Mouse (Mus musculus) lung, postnatal 36 days (tissue): Measurements from ENCODE around the gene Akain1.

Source experiments
- DNase-seq: peaks from one replicate; pipeline ENCODE4 v3.0.0; 2022; ENCODE audit warnings: mixed read lengths

The Akain1 gene

DNA sequence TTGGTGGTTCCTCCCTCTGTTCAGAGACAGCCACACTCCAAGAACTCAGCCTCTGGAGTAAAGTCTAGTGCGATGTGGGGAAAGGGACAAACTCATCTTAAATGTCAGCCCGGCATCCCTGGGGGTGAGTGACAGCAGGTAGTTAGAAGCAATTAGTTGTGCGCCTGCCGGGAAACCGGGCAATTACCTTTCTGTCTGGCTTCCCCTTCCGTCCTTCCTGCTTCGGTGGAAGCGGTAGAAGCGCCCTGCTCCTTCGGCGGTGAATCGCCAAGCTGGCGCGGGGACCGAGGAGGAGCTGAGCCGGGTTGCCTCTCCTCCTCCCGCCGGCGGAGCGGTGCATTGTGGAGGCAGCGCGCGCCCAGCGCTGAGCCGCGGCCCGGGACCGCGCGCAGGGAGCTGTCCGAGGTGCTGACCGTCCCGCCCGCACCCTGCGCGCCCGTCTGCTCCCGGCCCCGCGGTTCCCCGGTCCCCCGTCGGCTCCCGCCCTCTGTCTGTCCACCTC, at the start of gene Akain1:
Gene Akain1, plus strand, starts transcription at position 337 of the 502 bp plus-strand sequence.
- peak; percentile 46 for DNase-seq

DNA sequence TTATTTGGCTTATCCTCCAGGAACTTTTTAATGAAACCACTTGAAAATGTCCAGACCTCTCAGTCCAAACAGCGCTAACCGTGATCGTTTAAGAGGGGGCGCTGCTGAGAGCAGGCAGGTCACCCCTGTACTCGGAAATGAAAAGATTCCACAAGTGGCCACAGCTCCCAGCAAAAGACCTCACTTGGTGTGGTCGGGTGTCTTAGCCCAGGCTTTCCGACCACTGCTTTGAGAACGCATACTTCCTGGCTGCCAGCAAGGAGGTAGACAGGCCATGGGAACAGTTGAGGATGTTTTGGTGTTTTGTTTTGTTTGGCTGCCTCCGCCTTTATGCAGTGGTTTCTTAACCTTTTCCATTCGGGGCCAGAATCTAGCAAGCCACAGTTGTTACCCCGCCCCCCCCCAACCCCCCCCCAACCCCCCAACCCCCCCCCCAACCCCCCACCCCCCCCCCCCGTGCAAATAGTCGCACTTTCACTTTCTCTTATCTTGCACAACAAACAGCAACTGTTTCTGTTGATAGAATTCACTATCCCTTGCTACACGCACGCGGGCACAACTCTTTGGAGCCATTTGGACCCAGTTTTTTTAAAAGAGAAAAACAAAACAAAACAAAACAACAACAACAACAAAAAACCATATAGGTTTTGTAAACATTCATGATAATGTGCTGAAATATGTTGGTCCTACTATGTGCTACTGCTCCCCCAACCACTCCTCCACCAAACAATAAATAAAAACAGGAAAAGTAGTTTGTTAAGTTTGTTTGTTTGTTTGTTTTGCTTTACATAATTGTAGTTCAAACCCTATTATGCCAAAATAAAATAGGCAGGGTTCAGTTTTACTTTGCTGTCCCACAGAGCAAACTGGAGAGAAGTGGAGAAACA, 42.7 kb upstream of the Akain1 start:
- peak; percentile 82 for DNase-seq

DNA sequence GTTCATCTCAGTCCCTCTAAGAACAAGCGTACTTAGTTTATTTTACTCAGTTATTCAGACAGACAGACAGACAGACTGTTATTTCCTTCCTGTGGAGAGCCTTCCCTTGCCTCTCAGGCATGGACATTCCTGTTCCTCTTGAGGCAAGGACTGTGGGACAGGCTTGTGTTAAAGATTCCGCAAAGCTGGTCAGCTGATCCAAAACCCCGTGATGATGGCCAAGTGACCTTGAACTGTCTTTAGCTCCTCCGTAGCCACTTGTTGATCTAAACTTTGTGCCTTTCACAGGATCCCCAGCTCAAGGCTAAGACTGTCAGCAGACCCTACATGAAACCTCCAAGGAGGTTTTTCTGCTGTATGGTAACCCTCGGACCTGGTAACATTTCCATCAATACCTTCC, 42.0 kb upstream of the Akain1 start:
- no peak for DNase-seq

DNA sequence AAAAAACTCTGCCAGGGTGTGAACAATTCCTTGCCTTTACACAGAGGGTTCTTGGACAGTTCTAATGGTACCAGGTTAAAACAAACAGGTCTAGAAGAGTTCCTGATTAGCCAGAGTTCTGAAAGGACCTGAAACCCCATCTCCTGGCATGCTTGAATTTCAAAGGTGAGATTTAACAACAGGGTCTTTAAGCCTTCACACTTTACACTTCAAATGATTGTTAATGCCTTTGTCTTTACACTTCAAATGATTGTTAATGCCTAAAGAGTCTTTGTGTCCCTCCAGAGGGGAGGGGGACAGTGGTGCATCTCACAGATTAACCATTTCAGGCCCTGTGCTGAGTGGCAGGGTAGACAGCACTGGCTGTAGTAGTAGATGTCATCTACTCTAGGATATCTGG, 41.0 kb upstream of the Akain1 start:
- DNase-seq, result no peak

DNA sequence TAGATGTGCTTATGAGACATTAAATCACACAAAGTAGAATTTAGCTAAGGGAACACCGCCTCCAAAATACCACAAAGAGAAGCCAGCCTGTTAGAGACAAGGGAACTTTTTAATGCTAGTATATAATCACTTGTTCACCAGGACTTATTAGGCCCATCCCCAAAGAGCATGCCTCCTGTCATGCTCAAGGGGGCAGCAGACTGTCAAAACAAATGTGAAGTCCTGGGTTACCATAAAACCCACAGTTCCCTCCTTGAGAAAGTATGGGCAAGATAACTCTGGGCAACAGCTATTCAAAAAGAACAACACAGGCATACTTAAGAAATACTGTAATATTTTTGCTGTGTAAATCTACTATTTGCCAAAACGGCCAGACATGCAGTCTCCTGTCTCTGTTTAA, 38.0 kb upstream of the Akain1 start:
- peak; percentile 16 for DNase-seq

DNA sequence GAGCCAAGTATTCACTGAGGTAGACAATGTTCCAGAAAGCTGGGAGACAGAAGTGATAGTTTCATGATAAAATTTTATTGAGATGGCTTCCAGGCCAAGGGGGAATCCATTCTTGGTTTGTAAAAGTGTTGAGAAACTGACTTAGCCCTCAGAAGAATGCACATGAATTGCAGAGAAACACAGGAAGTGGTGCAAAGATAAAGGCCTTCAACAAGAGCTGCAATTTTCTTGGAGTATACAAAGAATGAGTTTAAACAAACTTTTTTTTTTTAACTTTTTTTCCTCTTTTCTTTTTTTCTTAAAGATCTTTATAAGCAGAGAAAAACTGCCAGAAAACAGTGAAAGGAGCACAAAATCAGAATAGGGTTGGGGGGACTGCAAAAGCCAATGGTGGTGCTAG, 23.0 kb upstream of the Akain1 start:
- DNase-seq, result no peak

DNA sequence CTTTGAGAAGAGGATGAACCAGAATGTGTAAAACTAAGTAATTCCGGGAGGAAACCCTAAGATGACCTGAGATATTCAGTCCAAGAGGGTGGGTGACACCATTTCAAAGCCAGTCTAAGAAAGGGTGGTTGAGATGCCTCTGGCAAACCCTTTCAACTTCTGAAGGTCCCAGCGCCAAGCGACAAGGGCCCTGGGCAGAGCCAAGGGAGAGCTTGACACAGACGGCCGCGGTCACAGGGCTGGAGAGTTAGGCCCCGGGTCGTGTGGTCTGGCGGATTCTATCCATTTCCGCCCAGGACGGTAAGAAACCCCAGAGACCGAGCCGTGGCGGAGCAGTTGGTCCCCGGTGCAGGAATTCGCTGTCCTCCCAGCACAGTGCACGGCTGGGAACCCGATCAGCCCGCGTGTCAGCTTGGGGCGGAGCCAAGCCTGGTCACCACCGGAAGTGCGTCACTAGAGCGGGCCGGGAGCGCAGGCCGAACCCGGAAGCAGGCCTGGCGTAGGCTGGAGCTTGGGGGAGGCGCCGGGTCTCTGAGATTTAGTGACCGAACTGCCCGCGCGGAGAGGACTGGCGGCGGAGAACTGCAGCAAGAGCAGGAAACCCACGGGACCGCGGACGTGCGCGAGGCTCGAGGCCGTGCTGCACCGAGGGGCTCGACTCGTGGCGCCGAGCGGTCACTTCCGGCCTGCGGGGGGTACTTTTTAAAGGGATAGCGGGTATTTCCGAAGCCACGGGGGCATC, 22.0 kb upstream of the Akain1 start:
- peak; percentile 96 for DNase-seq

DNA sequence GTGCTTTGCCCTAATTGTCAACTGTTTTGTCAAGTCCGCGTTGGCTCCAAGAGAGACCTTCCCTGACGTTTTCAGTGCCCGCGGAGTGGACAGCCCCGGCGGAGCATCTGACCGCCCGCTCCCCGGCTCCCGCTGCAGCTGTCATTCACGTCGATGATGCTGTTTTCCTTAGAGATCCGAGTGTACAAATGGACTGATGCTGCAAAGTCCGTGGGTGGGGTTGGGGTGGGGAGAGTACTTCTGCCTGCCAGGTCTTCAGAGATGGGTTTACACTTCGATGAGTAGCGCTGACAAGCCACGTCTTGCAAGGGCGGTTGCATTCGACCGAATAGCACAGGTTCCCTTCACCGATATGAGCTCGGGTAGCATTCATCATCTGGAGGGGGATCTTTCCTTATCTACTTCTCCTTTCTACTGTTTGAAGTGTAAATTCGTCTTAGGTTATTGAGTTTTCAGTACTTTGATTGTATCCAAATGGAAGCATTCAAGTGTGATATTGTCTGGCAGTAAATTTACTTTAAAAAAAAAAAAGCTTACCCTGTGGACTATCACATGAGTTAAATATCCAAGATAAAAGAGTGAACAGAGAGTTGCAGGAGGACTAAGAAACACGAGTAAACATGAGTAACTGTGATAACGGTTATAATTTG, 21.3 kb upstream of the Akain1 start:
- DNase-seq, result no peak

DNA sequence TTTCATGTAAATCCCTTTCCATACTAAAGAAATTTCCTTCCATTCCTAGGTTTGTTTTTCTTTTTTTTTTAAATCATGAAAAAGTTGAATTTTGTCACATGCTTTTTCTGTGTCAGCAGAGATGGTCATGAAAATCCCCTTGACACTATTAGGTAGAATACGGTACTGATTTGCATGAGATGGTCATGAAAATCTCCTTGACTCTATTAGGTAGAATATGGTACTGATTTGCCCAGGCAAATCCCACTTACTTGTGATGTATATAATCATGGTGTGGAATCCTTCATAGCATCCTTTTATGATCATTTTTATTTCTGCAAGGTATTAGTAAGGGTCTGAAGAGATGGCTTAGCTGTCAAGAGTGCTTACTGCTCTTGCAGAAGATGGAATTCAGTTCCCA, 17.5 kb upstream of the Akain1 start:
- DNase-seq, result no peak

DNA sequence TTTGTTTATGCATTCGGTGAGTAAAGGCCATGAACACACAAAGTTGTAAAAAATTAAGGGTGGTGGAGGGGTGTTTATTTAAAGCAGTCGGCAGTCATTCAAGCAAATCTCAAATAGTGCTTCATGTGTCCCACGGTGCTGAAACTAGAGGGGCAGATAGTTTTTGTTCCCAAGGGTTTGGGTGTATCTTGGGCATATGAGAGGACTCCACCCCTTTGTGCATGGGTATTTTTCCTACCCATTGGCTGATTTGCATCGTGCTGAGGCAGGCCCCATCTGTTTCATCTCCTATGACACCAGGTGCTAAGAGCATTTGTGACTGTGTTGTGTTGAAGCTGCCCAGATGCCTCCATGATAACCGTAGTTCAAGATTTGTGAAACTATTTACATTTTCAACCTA, 1.3 kb upstream of the Akain1 start:
- no peak for DNase-seq

DNA sequence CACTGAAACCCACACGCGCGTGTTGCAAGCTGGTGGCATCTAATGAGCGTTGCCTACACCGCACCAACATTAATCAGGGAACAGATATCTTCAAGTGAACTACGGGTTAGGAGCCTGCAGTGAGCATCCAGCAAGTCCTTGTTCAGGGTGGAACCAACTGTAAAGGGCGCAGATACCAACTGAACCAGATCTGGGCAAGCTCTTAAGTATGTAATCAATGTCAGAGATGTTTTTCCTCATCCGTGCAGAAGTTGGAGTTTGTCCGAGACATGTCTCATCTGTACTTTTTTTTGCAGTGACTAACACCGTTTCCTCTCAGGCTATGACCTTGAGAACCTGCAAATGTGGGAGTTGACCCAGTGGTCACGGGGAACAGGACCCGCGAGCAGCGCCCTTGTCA, 640 bp upstream of the Akain1 start:
- DNase-seq, result no peak

DNA sequence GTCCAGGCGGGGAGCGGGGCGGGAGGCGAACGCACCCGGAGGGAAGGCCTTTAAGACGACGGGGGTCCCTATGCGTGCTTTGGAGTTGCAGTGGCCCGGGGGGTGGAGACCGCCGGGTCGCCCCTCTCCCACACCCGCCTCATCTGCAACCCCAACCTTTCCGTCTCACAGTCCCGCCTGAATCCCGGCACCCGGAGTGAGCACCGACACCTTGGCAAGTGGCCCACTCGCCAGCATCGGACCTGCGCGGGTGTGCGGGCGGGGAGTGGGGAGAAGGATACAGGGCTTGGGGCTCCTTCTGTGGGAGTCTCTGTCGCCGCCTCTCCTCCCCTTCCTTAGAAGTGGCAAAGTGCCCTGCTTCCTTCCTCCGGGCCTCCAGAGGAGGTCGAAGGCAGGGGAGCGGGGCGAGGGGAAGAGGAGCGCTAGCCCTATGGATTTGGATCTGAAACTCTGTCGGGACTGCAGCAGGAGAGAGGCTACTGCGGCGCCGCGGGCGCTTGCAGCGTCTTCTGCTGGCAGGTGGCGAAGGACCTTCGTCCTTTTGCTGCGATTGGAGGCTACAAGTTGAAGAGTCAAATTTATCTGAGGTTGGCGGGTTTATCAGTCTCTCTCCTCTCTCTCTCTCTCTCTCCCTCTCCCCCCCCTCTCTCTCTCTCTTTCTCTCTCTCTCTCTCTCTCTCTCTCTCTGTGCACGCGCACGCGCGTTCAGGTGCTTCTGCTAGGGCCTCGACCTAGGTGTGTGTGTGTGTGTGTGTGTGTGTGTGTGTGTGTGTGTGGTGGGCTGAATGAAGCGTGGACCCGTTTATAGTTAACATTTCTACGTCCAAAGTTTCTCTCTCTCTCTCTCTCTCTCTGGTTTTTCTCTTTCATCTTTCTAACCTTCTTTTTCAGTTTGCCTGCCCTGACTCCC, 700 bp downstream of the Akain1 start:
- DNase-seq, result no peak

DNA sequence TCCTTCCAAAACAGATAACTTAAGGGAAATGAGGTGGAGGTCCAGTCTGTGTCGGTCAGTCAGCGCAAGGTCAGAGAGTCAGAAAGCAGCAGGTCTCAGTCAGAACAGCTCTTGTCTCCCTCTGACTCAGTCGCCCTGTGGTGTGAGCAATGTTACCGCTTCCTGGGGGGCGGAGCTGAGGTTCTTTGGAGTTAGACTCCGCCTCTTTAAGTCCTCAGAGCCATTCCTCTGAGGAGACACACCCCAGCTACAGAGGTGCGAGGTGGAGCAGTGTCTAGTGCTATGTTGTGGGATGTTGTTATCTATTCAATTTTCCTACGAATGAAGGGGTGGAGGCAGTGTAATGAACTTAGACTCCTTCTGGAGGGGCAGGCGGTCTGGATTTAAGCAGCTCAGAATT, 1.9 kb downstream of the Akain1 start:
- DNase-seq, result no peak

DNA sequence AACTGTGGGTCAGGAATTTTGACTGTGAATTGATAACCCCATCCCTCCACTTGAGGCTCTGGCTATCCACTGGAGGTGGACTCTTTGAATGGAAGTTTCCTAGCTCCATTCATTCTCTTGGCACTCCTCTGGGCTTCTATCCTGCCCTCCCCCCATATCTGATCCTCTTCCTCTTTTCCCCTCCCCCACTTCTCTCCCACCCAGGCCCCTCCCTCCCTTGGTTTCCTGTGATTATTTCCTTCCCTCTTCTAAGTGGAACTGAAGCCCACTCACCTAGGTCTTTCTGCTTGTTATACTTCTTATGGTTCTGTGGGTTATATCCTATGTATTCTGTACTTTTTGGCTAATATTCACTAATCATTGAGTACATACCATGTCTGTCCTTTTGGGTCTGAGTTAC, 9.6 kb downstream of the Akain1 start:
- DNase-seq, result no peak

DNA sequence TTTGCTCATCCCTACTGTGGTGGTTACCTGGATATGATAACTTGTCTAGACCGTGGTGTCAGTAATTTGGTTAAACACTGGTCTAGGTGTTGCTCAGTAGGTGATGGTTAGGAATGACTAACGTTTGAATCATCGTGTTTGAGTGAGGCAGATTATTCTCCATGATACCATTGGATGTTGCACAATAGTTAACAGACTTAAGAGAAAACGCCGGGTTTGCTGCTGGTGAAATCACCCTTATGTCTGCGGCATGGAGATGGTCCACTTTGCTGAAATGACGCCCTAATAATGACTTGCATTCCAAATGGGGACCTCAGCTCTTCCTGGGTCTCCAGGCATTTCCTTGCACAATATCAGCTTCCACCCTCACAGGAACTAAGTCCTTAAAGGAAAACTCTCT, 22.6 kb downstream of the Akain1 start:
- DNase-seq, result no peak

DNA sequence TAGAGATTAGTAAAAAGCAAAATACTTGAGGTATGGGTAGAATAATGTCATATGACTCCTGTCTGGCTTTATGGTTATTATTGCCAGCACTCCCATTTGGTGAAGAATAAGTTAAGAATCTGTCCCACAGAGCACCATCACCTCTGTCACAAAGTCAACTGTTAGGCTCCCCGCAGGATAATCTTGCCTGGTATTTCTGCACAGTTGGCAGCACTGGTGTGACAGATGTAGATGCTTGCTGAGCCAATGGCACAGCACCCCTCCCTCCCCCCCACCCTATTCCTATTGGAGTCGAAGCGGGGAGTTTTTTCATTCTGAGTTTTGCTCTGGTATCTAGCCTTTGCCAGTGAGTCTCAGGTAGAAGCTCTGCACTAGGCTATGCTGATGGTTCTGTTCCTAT, 23.9 kb downstream of the Akain1 start:
- DNase-seq, result no peak

DNA sequence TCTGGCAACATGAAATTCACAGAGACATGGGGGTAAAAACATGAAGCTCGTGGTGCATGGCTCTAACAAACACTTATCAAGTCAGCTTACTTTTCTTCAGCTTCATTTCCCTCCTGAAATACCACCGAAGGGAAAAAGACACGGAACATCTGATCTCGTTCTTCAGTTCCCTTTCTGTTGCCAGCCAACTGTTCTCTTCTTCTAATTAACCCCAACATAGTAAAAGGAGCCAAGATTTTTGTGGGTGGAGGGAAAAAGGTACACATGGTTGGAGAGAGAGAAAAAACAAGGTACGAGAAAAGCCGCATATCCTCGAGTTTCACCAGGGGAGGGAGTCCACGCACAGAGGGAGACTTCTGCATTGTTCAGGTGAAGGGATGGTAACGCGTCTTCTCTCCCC, 32.0 kb downstream of the Akain1 start:
- DNase-seq, result no peak

DNA sequence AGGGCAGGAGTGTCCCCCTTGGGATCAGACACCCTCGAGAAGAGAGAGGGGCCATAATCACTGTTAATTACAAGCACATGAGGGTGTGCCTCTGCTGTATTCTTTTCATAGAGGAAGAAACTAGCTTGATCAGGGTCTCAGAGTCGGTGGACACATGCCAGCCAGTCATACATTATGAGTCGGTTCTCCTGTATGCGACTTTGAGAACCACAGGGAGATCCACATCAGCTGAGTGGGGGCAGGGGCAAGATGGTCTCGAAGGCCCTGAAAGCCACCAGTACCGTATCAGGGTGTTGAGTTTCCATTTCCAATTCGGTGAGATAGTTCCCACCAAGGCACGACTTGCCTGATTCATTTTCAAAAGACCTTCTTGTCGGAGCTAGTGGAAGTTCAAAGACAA, 33.3 kb downstream of the Akain1 start:
- no peak for DNase-seq

DNA sequence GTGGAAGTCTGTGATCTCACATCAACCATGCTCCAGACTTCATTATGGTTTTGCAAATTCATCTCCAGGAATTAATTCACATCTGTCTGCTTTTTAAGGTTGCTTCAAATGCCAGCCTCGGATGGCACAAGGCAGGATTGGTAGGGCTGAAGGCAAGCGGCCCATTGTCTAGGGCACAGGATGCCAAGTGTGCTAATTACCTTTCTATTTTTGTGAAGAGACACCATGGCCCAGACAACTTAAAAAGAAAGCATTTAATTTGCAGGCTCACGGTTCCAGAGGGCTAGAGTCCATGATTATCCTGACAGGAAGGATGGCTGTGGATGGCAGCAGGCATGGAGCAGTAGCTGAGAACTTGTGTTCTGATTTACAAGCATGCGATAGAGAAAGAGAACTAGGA, 35.0 kb downstream of the Akain1 start:
- no peak for DNase-seq

DNA sequence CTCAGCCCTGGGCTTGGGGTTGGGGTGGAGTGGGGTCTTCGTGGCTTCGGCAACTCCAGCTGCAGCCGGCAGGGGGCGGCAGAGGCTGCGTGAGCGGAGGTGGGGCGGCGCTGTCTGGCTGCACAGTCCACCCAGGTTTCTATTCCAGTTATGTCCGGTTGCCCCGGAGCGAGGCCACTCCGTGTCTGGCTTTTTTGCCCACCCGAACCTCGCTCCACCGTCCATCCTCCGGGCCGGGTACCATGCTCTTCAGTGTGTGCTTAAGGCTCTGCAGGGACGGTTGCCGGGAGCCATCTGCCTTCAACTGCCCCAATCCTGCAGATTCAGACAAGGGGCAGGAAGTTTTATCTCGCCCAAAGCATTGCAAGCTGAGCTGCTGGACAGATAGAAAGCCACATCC, 36.3 kb downstream of the Akain1 start:
- peak; percentile 38 for DNase-seq

DNA sequence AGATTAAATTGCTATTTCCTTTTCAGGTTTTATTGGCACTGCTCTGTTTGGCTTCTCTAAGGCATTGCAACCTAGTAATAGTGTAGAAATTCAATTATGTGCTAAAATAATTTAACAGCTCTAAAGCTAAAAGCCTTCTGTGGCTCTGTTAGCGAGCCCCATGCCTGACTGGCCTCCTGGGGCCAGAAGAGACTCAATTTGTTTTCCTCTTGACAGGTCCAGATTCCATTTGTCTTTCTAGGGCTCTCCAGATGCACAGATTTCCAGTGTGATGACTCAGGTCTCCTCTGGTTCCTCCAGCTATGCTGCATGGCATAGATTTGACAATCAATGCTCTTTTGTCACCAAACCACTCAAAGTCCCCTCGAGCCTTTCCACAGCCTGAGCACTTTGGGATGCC, 38.4 kb downstream of the Akain1 start:
- no peak for DNase-seq

DNA sequence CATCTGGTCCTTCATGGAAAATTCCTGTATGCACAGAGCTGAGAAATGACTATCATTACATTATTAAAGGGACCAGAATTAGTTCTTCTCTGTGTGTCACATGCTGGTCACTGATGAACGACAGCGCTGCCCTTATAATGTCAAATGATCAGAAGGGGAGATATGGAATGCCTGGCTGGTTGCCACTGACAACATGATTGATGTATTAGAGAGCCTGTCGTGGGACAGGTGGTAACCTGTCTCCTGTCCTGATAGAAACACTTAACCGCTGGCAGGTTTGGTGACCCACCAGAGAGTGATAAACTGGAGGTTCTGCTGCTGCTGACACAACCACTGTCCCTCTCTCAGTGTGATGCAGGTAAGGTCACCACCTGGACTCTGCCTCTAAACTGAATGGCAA, 40.1 kb downstream of the Akain1 start:
- DNase-seq, result no peak

DNA sequence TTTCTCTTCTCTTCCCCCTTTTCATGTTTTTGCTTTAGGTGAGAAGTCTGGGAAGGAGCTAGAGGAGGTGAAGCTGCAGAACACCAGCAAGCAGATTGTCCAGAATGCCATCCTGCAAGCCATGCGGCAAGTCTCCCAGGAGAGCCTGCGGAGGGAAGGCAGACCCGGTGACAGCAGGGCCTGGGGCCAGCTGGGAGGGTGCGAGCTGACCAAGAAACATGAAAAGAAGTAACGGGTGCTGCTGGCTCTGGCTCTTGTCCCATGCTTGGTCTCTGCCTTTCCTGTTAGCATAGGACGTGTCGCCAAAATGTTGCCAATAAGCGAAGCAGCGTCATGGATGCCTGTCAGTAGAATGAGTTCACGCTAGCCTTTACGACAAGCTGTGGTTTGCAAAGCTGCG, 48.0 kb downstream of the Akain1 start:
- DNase-seq, result no peak
